Mouse (Mus musculus): ENCODE measurements at regions not wholly inside any gene's neighbourhood (a gene's known extent, or its start where the extent isn't known, plus 50 kb on each side); places are given as distances from the start of the nearest gene placed in this dataset.
A peak's percentile ranks its signal among the peaks of the same experiment; 100 is the strongest.

GRCm38 (mm10) chr5:74121861-74122630 is 53.8 kb upstream of the Usp46 start:
- no peak for DNase-seq (ENCODE audit: low spot score)

GRCm38 (mm10) chr5:74126015-74126896 is 58.0 kb upstream of the Usp46 start:
- DNase-seq (ENCODE audit: low spot score), result no peak

- DNase-seq (ENCODE audit: low spot score), result no peak
These were observed 59.3 kb upstream of the Usp46 start for GRCm38 (mm10) chr5:74127518-74127917.

- peak; percentile 41 for DNase-seq (ENCODE audit: low spot score)
These were observed 61.4 kb upstream of the Usp46 start for GRCm38 (mm10) chr5:74129636-74130035.

- DNase-seq (ENCODE audit: low spot score), result no peak
These were observed 62.4 kb upstream of the Rasl11b start for GRCm38 (mm10) chr5:74132671-74133070.

- DNase-seq (ENCODE audit: low spot score), result no peak
These were observed 58.7 kb upstream of the Rasl11b start for GRCm38 (mm10) chr5:74136377-74136776.

- no peak for DNase-seq (ENCODE audit: low spot score)
These were observed 58.1 kb upstream of the Rasl11b start for GRCm38 (mm10) chr5:74136868-74137439.

- DNase-seq (ENCODE audit: low spot score), result no peak
These were observed 51.1 kb upstream of the Rasl11b start for GRCm38 (mm10) chr5:74143994-74144393.

GRCm38 (mm10) chr5:74144765-74145164 is 50.3 kb upstream of the Rasl11b start:
- no peak for DNase-seq (ENCODE audit: low spot score)
